Mouse (Mus musculus): ENCODE data around the gene St14.
"Not testable (repeated sequence)": the region's sequence is repeated elsewhere in the genome, so short reads cannot be mapped to it uniquely, and the experiment has no call there.

DNA sequence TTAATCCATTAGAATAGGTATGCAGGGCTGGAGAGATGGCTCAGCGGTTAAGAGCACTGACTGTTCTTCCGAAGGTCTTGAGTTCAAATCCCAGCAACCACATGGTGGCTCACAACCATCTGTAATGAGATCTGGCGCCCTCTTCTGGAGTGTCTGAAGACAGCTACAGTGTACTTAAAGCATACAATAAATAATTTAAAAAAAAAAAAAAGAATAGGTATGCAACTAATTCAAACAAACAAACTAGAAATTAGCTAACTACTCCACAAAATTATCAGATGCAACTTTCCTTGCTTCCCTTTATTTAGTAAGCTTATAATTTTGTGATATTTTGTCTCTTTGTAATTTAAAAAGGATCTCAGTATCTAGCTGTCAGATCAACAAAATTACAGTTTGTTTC lies 33.9 kb upstream of the St14 start:
- TF ChIP-seq CTCF (IDR thresholded peaks at IDR 0.05) = peak; percentile 66
- TF ChIP-seq POLR2A, EP300 (IDR thresholded peaks at IDR 0.05; ENCODE audit: insufficient read depth, low read depth, low read length): not testable (repeated sequence)
